Mouse (Mus musculus) thymus, postnatal 14 days (tissue): ENCODE data around the gene Slc35e3.
"Not testable (repeated sequence)": the region's sequence is repeated elsewhere in the genome, so short reads cannot be mapped to it uniquely, and the experiment has no call there.

Experiments used
- DNase-seq: peaks from one replicate; pipeline ENCODE4 v3.0.0; 2021

The Slc35e3 gene

GRCm38 (mm10) chr10:117749050-117749686 is 3.0 kb upstream of the Slc35e3 start:
- no peak for DNase-seq

GRCm38 (mm10) chr10:117748276-117749049 is 2.3 kb upstream of the Slc35e3 start:
- DNase-seq: no peak

GRCm38 (mm10) chr10:117747711-117748110 is 1.5 kb upstream of the Slc35e3 start:
- DNase-seq: no peak

GRCm38 (mm10) chr10:117745570-117746296 is 432 bp downstream of the Slc35e3 start:
- peak; percentile 21 for DNase-seq

- DNase-seq: no peak
Observed at GRCm38 (mm10) chr10:117743917-117744316, 2.2 kb downstream of the Slc35e3 start.

- DNase-seq: no peak
Observed at GRCm38 (mm10) chr10:117743182-117743581, 3.0 kb downstream of the Slc35e3 start.

- no peak for DNase-seq
Observed at GRCm38 (mm10) chr10:117742618-117743017, 3.5 kb downstream of the Slc35e3 start.

GRCm38 (mm10) chr10:117741698-117742475 is 4.3 kb downstream of the Slc35e3 start:
- DNase-seq: no peak

- DNase-seq: no peak
Observed at GRCm38 (mm10) chr10:117740921-117741320, 5.2 kb downstream of the Slc35e3 start.

GRCm38 (mm10) chr10:117740171-117740570 is 6.0 kb downstream of the Slc35e3 start:
- no peak for DNase-seq

- DNase-seq: no peak
Observed at GRCm38 (mm10) chr10:117739648-117739948, 6.6 kb downstream of the Slc35e3 start.

GRCm38 (mm10) chr10:117738928-117739647 is 7.1 kb downstream of the Slc35e3 start:
- no peak for DNase-seq

- no peak for DNase-seq
Observed at GRCm38 (mm10) chr10:117738140-117738921, 7.8 kb downstream of the Slc35e3 start.

- DNase-seq: not testable (repeated sequence)
Observed at GRCm38 (mm10) chr10:117737498-117737897, 8.7 kb downstream of the Slc35e3 start.

- no peak for DNase-seq
Observed at GRCm38 (mm10) chr10:117737075-117737474, 9.1 kb downstream of the Slc35e3 start.

- DNase-seq: no peak
Observed at GRCm38 (mm10) chr10:117736573-117736972, 9.6 kb downstream of the Slc35e3 start.

GRCm38 (mm10) chr10:117735396-117735795 is 10.8 kb downstream of the Slc35e3 start:
- DNase-seq: not testable (repeated sequence)

GRCm38 (mm10) chr10:117734104-117734852 is 11.9 kb downstream of the Slc35e3 start:
- DNase-seq: not testable (repeated sequence)

GRCm38 (mm10) chr10:117733626-117734025 is 12.5 kb downstream of the Slc35e3 start:
- not testable (repeated sequence) for DNase-seq

GRCm38 (mm10) chr10:117732962-117733592 is 13.1 kb downstream of the Slc35e3 start:
- DNase-seq: no peak
